Mouse (Mus musculus) liver, embryonic 14.5 days (tissue): Measurements from ENCODE around the gene Gse1. TPM values are rescaled to one million over a fixed set of nuclear protein-coding genes. Genes with fewer than 3 reads are reported as not detected.

Experiments
- ATAC-seq: fragments of 200-750 bp; cut with Nextera tagmentation; 2 replicates; pipeline ENCODE4 v1.8.0; 2017; ENCODE audit warnings: moderate number of reproducible peaks, mild to moderate bottlenecking, moderate library complexity; ENCODE audit not compliant: insufficient read depth
- DNase-seq, 3 experiments: peaks; one replicate each; pipeline ENCODE4 v3.0.0-alpha.2; 2012 to 2013; ENCODE audit warnings: low read depth in 3 of 3, low spot score in 3 of 3
- H3K27ac ChIP-seq: fragments of 300-500 bp; sonication (generic); 2 replicates; pipeline ENCODE4 v1.5.1; 2014; ENCODE audit warnings: moderate library complexity, mild to moderate bottlenecking, control low read depth, inconsistent platforms
- H3K27me3 ChIP-seq: fragments of 300-500 bp; sonication (generic); 2 replicates; pipeline ENCODE4 v1.6.1; 2014; ENCODE audit warnings: mild to moderate bottlenecking, low read length, moderate library complexity; ENCODE audit not compliant: control insufficient read depth, insufficient read depth
- H3K36me3 ChIP-seq: fragments of 300-500 bp; sonication (generic); replicated peaks from 2 replicates; pipeline ENCODE4 v1.6.1; 2014; ENCODE audit warnings: low read depth; ENCODE audit not compliant: control insufficient read depth, insufficient read depth
- H3K4me1 ChIP-seq, 2 experiments: fragments of 200-500 bp in 1 of 2; fragments of 300-500 bp in 1 of 2; sonication (generic) in 1 of 2; replicated peaks; 2 replicates each; pipeline ENCODE4 v1.6.1; 2012 to 2014; ENCODE audit warnings: antibody characterized with exemption in 1 of 2, inconsistent platforms in 1 of 2, low read length in 1 of 2; ENCODE audit not compliant: control insufficient read depth in 2 of 2, insufficient read depth in 2 of 2
- H3K4me2 ChIP-seq: fragments of 300-500 bp; sonication (generic); 2 replicates; pipeline ENCODE4 v1.6.1; 2014; ENCODE audit warnings: low read depth, mild to moderate bottlenecking, control low read depth, moderate library complexity
- H3K4me3 ChIP-seq, 2 experiments: fragments of 200-500 bp in 1 of 2; fragments of 300-500 bp in 1 of 2; sonication (generic) in 1 of 2; 2 replicates each; pipeline ENCODE4 v1.5.1; 2012 to 2014; ENCODE audit warnings: low read depth in 2 of 2, low read length in 2 of 2, mild to moderate bottlenecking in 2 of 2, control low read depth in 1 of 2, inconsistent platforms in 1 of 2, moderate library complexity in 1 of 2; ENCODE audit not compliant: insufficient read depth in 1 of 2
- H3K9ac ChIP-seq: fragments of 300-500 bp; sonication (generic); replicated peaks from 2 replicates; pipeline ENCODE4 v1.6.1; 2014; ENCODE audit warnings: mild to moderate bottlenecking, control low read depth, moderate library complexity
- H3K9me3 ChIP-seq: fragments of 300-500 bp; sonication (generic); 2 replicates; pipeline ENCODE4 v1.6.1; 2016; ENCODE audit warnings: low read length, mixed read lengths; ENCODE audit not compliant: control insufficient read depth
- CTCF ChIP-seq: IDR thresholded peaks from 2 replicates; pipeline ENCODE4 v1.5.1; 2016; ENCODE audit warnings: antibody characterized with exemption, low read depth, control low read depth
- EP300 ChIP-seq: IDR thresholded peaks from 2 replicates; pipeline ENCODE4 v1.6.1; 2016; ENCODE audit warnings: antibody characterized with exemption, low read depth
- WGBS: fragments of 180-500 bp; shearing (Covaris S2); extraction: QIAGEN DNeasy Blood & Tissue Kit; methylation state at CpG from one replicate; pipeline ENCODE4 v1.1.7; 2014; ENCODE audit not compliant: insufficient replicate concordance; 5-methylcytosine and 5-hydroxymethylcytosine counted together
- polyA plus RNA-seq, 2 experiments: library from polyadenylated mRNA; depleted of rRNA in 1 of 2; stranded (reverse) in 1 of 2; unstranded in 1 of 2; fragments of >200 nt; fragmentation: Nextera tagmentation in 1 of 2; extraction: Ambion mirVana in 1 of 2; gene quantifications; 2 replicates each; pipeline versions ENCODE4 v1.2.1 to v1.2.3; 2012 to 2014

The Gse1 gene
- polyA plus RNA-seq, 2 experiments: 11.4 to 14.9 TPM

DNA sequence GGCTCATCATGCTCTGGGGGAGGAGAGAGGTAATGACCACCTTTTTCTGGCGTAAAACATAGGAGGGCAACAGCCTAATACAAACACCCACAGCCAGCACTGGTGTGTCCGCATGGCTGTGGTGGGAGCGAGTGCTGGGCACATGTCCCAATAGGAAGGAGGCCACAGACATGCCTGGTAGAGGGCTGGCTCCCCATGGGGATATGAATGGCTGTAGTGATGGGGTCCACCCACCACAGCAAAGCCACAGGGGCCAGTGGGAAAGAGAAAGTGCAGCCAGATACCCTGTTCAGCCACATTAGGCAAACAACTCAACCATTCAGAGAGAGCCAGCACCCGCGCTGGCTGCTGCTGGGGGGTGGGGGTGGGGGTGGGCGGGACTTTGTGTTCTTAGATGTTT, 256.9 kb downstream of the Gse1 start:
- ATAC-seq (peak; percentile 2; the same call in 1 of the 2 replicates), DNase-seq (no peak)
- no peaks in the 10 kb centered on the region for H3K36me3 ChIP-seq
- H3K27ac ChIP-seq: peak overlapping the region; percentile 93
- no peak overlapping the region for H3K4me3 ChIP-seq
- TF ChIP-seq EP300 (no peak), CTCF (no peak)
- 19% methylated on average over 6 of the region's 6 CpGs for WGBS
- no peaks in the 10 kb centered on the region for H3K9me3 ChIP-seq
- no peaks in the 10 kb centered on the region for H3K27me3 ChIP-seq
- H3K9ac ChIP-seq: peak overlapping the region; percentile 63
- peaks cover 27 to 36% of the 10 kb centered on the region in 2 experiments for H3K4me1 ChIP-seq
- H3K4me2 ChIP-seq: peak overlapping the region; percentile 88

DNA sequence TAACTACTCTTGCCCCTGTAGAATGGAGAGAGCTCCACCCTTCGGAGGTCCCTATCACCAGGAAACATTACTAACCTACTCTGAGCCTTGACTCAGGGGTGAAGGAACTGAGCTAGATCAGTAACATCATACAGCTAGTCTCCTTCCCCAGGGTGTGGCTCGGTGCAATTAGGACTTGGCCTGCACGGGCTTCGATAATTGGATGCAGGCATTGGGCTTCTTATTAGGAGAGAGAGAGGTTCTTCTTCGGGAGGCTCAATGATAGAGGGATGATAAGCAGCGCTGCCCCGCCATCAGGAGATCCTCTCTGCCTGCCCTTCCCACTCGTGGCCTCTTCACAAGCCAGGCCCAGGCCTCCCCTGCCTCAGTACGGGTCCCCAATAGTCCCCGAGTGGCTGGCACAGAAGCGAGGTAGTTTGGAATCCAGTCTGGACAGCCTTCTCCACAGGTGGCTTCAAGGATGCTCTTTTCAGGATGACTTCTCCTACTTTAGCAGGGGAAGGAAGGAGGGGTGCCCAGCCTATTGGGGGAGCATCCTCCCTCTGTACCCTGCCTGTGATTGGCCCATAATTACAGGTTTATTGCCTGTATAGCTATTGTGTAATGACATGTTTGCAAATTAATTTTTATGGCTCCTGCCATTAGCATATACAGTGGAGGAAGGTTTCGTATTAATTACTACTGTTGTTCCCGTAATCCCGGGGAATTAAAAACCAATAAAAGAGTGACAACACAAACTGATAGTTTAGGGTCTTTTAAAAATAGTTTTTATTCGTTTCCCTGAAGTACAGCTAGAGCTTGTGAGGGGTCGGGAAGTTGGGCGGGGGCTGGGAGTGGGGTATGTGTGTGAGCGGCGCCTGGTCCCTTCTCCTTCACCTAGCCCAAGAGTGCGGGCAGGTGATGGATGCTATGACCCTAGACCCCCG, 257.6 kb downstream of the Gse1 start:
- peak; percentile 69 for ATAC-seq
- 16% methylated on average over 21 of the region's 21 CpGs for WGBS
- peak; percentile 80 for DNase-seq
- H3K9ac ChIP-seq: peak overlapping the region; percentile 92
- peak overlapping the region; percentile 93 for H3K27ac ChIP-seq
- H3K27me3 ChIP-seq: no peaks in the 10 kb centered on the region
- no peaks in the 10 kb centered on the region for H3K9me3 ChIP-seq
- H3K36me3 ChIP-seq: no peaks in the 10 kb centered on the region
- H3K4me1 ChIP-seq: peaks cover 30 to 34% of the 10 kb centered on the region in 2 experiments
- peak overlapping the region; percentile 88 for H3K4me2 ChIP-seq
- TF ChIP-seq EP300 (no peak; the same call in 1 of the 2 replicates), CTCF (peak; percentile 12; the same call in 1 of the 2 replicates)
- peak overlapping the region; percentile 98 to 99 for H3K4me3 ChIP-seq

DNA sequence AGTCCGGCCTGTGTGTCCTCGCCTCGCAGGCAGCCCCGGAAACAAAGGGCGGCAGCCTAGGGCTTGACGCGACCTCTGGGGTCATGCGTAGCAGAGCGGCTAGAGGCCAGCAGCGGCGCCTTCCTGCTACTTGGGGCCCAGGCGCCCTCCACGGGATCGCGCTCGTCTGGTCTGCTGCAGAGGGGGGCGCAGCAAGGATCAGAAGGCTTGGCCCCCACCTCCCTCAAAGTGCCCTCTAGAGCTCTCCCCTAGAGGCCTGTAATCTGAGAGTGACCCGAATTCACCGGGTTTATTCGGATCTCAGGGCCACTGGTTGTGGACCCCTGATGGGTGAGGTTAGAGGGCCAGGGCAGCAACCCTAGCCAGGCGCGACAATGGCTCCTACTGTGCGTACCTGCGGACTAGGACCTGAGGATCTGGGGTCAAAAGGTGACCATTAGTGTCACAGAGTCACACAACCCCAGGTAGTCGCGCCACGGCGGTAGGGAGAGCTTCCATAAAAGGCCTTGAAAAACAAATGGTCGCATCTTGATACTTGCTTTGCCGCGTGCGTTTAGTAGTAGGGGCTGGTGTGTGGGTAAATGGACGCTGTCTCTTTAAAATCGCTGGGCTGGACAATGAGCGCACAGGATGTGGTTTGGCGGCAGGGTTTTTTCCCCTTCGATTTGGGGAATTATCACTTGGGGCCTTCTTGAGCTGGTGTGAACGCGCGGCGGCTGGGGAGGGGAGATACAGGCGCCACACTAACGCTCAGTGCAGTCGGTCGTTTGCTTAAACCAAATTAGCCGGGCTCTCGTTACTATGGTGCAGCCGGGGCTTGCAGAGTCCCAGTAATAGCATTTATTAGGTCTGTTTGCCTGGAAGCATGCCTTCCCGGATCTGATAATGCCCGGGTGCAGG, 258.5 kb downstream of the Gse1 start:
- Histone ChIP-seq H3K4me2 (peak overlapping the region; percentile 88), H3K36me3 (0 out of 2 replicates have a peak, but pooled peaks cover 2% of the 10 kb centered on the region), H3K27ac (peak overlapping the region; percentile 93), H3K4me3 (peak overlapping the region; percentile 98 to 99), H3K9ac (peak overlapping the region; percentile 92), H3K4me1 (peaks cover 39 to 43% of the 10 kb centered on the region in 2 experiments), H3K9me3 (no peaks in the 10 kb centered on the region), H3K27me3 (no peaks in the 10 kb centered on the region)
- peak; percentile 83 to 85 (median 84) for DNase-seq
- peak; percentile 54 for TF ChIP-seq CTCF
- TF ChIP-seq EP300: peak; percentile 93
- ATAC-seq: peak; percentile 57
- under 1% methylated on average over 50 of the region's 50 CpGs for WGBS

DNA sequence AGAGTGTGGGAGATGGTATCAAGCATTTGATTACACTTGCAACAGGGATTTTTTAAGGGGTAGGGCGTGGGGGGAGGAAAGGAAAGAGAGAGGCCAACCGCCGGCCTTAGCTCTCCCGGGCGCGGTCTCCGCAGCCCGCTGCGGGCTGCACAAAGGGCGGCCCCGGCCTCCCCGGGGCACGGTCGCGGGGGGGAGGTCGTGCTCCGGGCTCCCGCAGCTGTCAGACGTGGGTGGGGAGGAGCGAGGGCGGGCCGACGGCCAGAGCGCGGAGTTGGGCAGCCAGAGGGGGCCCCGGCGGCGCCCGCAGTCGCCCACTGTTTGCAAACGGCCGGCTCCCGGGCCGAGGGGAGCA, 259.1 kb downstream of the Gse1 start:
- Histone ChIP-seq H3K9ac (peak overlapping the region; percentile 92), H3K27me3 (no peaks in the 10 kb centered on the region), H3K4me2 (peak overlapping the region; percentile 88), H3K27ac (peak overlapping the region; percentile 93), H3K4me1 (peaks cover 44 to 47% of the 10 kb centered on the region in 2 experiments), H3K4me3 (peak overlapping the region; percentile 98 to 99), H3K9me3 (no peaks in the 10 kb centered on the region), H3K36me3 (0 out of 2 replicates have a peak, but pooled peaks cover 2% of the 10 kb centered on the region)
- WGBS: 0% methylated on average over 34 of the region's 34 CpGs
- ATAC-seq (peak; percentile 31), DNase-seq (no peak)
- TF ChIP-seq EP300 (no peak), CTCF (no peak)
